Mouse (Mus musculus) ES-Bruce4 (cell line): ENCODE data around the gene Arl15. TPM values are rescaled to one million over a fixed set of nuclear protein-coding genes. Genes with fewer than 3 reads are reported as not detected.

Source experiments
- H3K27ac ChIP-seq: 2 replicates; pipeline ENCODE4 v1.5.1; 2012; ENCODE audit warnings: low read length, inconsistent platforms; ENCODE audit not compliant: insufficient read depth
- H3K27me3 ChIP-seq: 2 replicates; pipeline ENCODE4 v1.6.1; 2012; ENCODE audit warnings: mild to moderate bottlenecking, low read length, inconsistent platforms; ENCODE audit not compliant: control insufficient read depth, poor library complexity, insufficient read depth, severe bottlenecking
- H3K36me3 ChIP-seq: 2 replicates; pipeline ENCODE4 v1.6.1; 2012; ENCODE audit warnings: inconsistent platforms, mild to moderate bottlenecking, low read length, moderate library complexity; ENCODE audit not compliant: control insufficient read depth, poor library complexity, insufficient read depth, severe bottlenecking
- H3K4me1 ChIP-seq: one replicate; pipeline ENCODE4 v1.8.1; 2011; ENCODE audit warnings: low read length; ENCODE audit not compliant: control insufficient read depth, insufficient read depth
- H3K4me3 ChIP-seq: 2 replicates; pipeline ENCODE4 v1.5.1; 2011; ENCODE audit warnings: low read depth, mild to moderate bottlenecking, low read length
- H3K9ac ChIP-seq: 2 replicates; pipeline ENCODE4 v1.6.1; 2012; ENCODE audit warnings: low read depth, mild to moderate bottlenecking, inconsistent platforms; ENCODE audit not compliant: poor library complexity, severe bottlenecking
- H3K9me3 ChIP-seq: replicated peaks from 2 replicates; pipeline ENCODE4 v1.6.1; 2012; ENCODE audit warnings: mild to moderate bottlenecking, low read length, inconsistent platforms; ENCODE audit not compliant: control insufficient read depth, poor library complexity, insufficient read depth, severe bottlenecking
- CTCF ChIP-seq: IDR thresholded peaks from one replicate; pipeline ENCODE4 v1.8.1; 2011; ENCODE audit warnings: low read depth, low read length
- EP300 ChIP-seq: IDR thresholded peaks from 2 replicates; pipeline ENCODE4 v1.6.1; 2011; ENCODE audit warnings: low read depth, low read length; ENCODE audit not compliant: insufficient read depth
- POLR2A ChIP-seq: IDR thresholded peaks from one replicate; pipeline ENCODE4 v1.8.1; 2011; ENCODE audit warnings: low read length; ENCODE audit not compliant: insufficient read depth
- polyA plus RNA-seq: library from polyadenylated mRNA; stranded (reverse); fragments of >200 nt; gene quantifications from 2 replicates; pipeline ENCODE4 v1.2.4, GENCODE M21; 2011; ENCODE audit warnings: low read depth; ENCODE audit not compliant: missing spikeins, insufficient read depth, insufficient read length

Arl15 gene
- polyA plus RNA-seq, 1 experiment: 53.3 TPM

GRCm38 (mm10) chr13:113916761-113917160 is 122.5 kb downstream of the Arl15 start:
- no peaks in the 10 kb centered on the region for H3K4me1 ChIP-seq
- 0 out of 2 replicates have a peak, but pooled peaks cover 3% of the 10 kb centered on the region for H3K36me3 ChIP-seq
- no peak overlapping the region for H3K27ac ChIP-seq
- H3K4me3 ChIP-seq: no peak overlapping the region
- H3K27me3 ChIP-seq: no peaks in the 10 kb centered on the region
- no peaks in the 10 kb centered on the region for H3K9me3 ChIP-seq
- no peak for TF ChIP-seq CTCF
- TF ChIP-seq EP300: no peak
- no peak for TF ChIP-seq POLR2A
- no peak overlapping the region for H3K9ac ChIP-seq

- H3K9me3 ChIP-seq: no peaks in the 10 kb centered on the region
- H3K4me1 ChIP-seq: no peaks in the 10 kb centered on the region
- TF ChIP-seq EP300: no peak
- 0 out of 2 replicates have a peak, but pooled peaks cover 5% of the 10 kb centered on the region for H3K36me3 ChIP-seq
- H3K9ac ChIP-seq: no peak overlapping the region
- H3K27ac ChIP-seq: no peak overlapping the region
- no peaks in the 10 kb centered on the region for H3K27me3 ChIP-seq
- no peak overlapping the region for H3K4me3 ChIP-seq
These were observed 123.1 kb downstream of the Arl15 start for GRCm38 (mm10) chr13:113917376-113917775.

GRCm38 (mm10) chr13:113917868-113918411 is 123.6 kb downstream of the Arl15 start:
- Histone ChIP-seq H3K4me1 (no peaks in the 10 kb centered on the region), H3K4me3 (no peak overlapping the region), H3K27me3 (no peaks in the 10 kb centered on the region), H3K27ac (no peak overlapping the region), H3K9ac (no peak overlapping the region), H3K9me3 (no peaks in the 10 kb centered on the region), H3K36me3 (0 out of 2 replicates have a peak, but pooled peaks cover 5% of the 10 kb centered on the region)
- TF ChIP-seq POLR2A: no peak
- no peak for TF ChIP-seq CTCF
- TF ChIP-seq EP300: no peak

GRCm38 (mm10) chr13:113918668-113919067 is 124.4 kb downstream of the Arl15 start:
- H3K27me3 ChIP-seq: no peaks in the 10 kb centered on the region
- H3K9ac ChIP-seq: no peak overlapping the region
- TF ChIP-seq CTCF (no peak), EP300 (no peak), POLR2A (no peak)
- no peaks in the 10 kb centered on the region for H3K4me1 ChIP-seq
- H3K27ac ChIP-seq: no peak overlapping the region
- 0 out of 2 replicates have a peak, but pooled peaks cover 5% of the 10 kb centered on the region for H3K36me3 ChIP-seq
- no peak overlapping the region for H3K4me3 ChIP-seq
- no peaks in the 10 kb centered on the region for H3K9me3 ChIP-seq

GRCm38 (mm10) chr13:113935697-113936096 is 141.4 kb downstream of the Arl15 start:
- Histone ChIP-seq H3K27ac (no peak overlapping the region), H3K9ac (no peak overlapping the region), H3K4me3 (no peak overlapping the region), H3K9me3 (no peaks in the 10 kb centered on the region), H3K36me3 (peaks cover 2% of the 10 kb centered on the region; the same call in 1 of the 2 replicates), H3K4me1 (no peaks in the 10 kb centered on the region), H3K27me3 (no peaks in the 10 kb centered on the region)
- TF ChIP-seq POLR2A (no peak), CTCF (no peak), EP300 (no peak)

GRCm38 (mm10) chr13:113937231-113937630 is 142.9 kb downstream of the Arl15 start:
- no peak for TF ChIP-seq POLR2A
- no peak for TF ChIP-seq CTCF
- TF ChIP-seq EP300: no peak
- Histone ChIP-seq H3K27me3 (no peaks in the 10 kb centered on the region), H3K36me3 (peaks cover 2% of the 10 kb centered on the region; the same call in 1 of the 2 replicates), H3K4me1 (no peaks in the 10 kb centered on the region), H3K4me3 (no peak overlapping the region), H3K9me3 (no peaks in the 10 kb centered on the region), H3K27ac (no peak overlapping the region), H3K9ac (no peak overlapping the region)
